Mouse (Mus musculus) frontal cortex, postnatal 36 days (tissue): ENCODE measurements around the gene Rpl28.

Experiments used
- DNase-seq, 2 experiments: peaks; one replicate each; pipeline ENCODE4 v3.0.0; 2022; ENCODE audit warnings: low spot score in 2 of 2

Gene Rpl28

DNA sequence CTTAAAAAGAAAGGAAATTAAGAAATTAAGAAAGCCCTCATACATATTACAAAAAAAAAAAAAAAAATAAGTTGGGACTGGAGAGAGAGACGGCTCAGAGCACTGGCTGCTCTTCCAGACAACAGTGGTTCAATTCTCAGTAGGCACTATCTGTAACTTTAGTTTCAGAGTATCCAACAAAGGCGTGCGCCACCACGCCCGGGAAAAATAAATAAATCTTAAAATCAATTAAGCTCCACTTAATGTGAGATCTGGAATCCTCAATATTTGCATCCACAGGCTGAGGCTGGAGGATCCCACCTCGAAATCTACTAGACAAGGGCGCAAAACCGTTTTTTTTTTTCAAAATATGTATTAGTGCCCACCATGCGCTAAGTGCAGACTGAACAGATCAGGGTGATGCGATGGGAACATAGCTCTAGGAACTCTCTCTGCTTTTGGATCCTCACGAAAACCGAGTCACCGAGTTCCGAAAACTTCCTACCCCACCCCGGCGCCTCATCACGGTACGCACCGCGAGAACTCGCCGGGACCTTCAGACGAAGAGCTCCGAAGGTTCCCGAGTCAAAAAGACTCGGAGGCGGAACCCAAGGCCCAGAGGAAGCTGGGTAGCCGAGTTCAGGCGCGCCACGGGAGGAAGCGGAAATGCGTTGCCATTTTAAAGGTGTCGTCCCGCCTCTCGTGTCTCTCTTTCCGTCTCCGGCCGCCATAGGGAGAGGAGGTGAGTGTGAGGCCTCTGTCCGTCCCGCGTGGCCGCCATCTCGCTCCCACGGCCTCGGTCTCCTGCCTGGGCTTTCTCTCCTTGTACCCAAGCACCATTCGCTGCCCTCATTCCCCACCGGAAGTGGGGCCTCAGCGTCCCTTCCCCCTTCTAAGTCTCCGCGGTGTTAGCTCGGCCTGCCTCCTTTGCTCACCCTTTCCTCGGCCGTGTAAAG lies at the start of gene Rpl28:
Rpl28 (plus strand) TSS at position 597 of the 935 bp plus-strand sequence.
- peak; percentile 95 to 96 for DNase-seq

GRCm38 (mm10) chr7:4743354-4743753 lies 49.3 kb upstream of the Rpl28 start:
- no peak for DNase-seq

DNA sequence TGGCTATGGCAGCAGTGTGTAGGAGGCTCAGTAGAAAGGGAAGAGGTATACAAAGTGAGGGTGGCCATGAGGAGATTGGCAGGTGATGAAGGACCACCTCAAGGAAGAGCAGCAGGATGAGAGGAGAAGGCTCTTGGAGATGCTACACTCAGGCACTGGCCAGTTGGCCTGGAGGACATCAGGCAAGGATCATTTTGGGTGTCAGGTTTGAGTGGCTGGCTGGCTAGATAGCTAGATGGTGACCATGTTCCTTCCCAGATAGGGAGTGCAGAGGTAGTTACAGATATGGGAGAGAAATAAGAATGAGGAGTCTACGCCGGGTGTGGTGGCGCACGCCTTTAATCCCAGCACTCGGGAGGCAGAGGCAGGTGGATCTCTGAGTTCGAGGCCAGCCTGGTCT lies 47.8 kb upstream of the Rpl28 start:
- no peak for DNase-seq

DNA sequence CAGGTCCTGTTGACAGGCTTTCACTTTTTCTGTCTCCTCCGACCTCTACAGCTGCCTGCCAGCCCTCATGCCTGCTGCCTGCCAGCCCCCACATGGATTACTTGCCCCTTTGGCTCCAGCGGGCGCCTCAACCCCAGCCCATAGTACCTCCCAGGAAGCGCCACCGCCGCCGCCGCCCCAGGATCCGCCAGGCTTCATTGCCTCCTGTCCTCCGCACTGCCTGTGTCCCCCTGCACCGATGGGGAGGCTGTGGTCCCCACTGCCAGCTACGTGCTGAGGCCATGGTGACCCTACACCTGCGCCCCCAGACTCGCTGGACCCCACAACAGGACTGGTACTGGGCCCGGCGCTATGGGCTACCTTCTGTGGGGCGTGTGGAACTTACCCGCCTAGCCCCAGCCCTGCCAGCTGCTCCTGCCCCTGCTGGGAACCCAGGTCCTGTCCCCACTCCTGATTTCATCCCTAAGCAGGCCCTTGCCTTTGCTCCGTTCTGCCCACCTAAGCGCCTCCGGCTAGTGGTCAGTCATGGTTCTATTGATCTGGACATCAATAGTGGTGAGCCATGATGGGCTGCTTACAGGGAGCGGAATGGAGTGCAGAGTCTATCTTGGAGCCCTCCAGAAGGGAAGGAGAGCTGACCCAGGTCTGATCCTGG lies 46.2 kb upstream of the Rpl28 start:
- no peak for DNase-seq

DNA sequence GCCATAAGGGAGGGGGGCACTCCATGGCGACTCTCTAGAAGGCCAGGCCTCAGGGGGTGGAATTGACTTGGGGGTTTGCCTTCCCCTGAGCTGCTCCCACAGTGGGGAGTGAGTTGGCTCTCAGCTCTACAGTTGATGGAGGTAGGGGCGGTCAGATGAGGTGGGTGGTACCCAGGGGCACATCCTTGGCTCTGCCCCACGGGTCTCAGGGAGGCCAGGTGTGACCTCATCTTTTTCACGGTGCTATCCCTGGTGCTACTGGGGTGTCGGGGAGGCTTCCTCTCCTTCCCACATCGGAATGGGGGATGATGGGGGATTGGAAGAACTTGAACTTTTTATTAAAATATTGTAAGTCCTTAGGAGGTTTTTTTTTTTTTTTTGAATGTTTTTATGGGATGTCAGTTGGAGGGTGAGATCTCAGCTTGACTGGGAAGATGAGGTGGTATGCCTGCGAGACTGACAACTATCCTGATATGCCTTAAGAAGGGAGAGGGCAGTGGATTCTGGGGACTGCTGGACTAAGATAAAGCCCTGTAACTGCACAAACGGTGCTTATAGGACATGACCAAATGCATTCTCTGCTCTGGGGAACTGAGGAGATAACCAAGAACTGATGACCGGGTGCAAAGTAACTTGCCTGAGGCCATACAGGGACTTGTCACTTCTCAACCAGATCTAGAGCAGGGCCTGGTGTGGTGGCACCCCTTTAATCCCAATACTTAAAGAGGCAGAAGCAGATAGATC lies 45.3 kb upstream of the Rpl28 start:
- no peak for DNase-seq

DNA sequence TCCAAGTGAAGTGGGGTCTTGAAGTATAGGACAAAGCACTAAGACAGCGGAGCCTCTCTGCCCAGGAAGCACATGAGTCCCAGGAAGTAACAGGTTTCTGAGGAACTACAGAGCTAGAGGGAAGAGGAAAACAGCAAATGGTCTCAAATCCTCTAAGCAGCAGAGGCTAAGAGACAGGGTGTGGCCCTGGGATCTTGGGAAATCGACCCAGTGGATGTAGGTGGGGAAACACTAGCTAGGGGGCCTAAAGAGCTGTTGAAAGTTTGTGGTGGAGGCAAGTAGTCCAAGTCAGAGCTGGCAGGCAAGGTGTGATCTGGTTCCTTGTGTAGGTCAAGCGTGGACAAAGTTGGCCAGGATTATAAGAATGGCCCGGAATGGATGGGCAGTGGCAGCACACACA lies 44.4 kb upstream of the Rpl28 start:
- DNase-seq, result no peak

DNA sequence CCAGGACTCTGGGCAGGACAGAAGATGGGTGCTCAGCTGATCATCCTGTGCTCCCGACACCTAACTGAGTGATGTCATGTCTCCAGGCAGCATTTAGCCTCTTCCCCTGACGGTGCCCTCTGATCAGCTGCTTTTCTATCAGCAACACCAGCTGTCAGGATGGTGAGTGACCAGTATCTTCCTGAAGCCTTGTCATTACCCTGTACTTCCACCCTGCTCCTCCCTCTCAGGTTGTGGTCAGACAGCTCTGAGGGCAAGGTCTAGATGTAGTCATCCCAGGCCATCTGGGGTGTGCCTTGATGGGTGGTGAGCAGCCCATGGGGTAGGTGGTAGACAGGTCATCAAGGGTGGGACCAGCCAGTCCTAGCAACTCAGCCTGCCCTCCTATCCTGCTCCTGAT lies 43.5 kb upstream of the Rpl28 start:
- no peak for DNase-seq

GRCm38 (mm10) chr7:4751971-4752820 lies 40.5 kb upstream of the Rpl28 start:
- no peak for DNase-seq

GRCm38 (mm10) chr7:4752821-4753570 lies 39.7 kb upstream of the Rpl28 start, which contains the start of gene Cox6b2:
Gene Cox6b2, minus strand, starts transcription at chr7:4753094.
- peak in 1 of 2 experiments; percentile 36 for DNase-seq

DNA sequence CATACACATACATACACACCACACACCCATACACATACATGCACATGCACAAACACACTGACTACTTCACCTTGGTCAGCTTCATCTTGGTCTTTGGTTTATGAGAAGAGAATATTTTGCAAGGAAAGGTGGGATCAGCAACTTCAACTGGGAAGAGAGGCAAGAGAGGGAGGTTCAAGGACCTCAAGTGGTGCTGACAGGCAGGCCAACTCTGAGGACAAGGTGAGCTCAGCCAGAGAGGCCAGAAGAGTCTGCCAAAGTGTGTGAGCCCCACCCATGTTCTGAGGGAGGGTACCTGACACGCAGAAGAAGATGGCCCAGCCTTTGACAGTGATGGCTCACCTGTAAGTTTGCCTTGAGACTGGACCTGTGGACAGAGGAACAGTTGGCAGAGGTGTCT lies 33.0 kb upstream of the Rpl28 start:
- no peak for DNase-seq

GRCm38 (mm10) chr7:4764946-4765710 lies 27.5 kb upstream of the Rpl28 start:
- DNase-seq, result no peak

GRCm38 (mm10) chr7:4771202-4771601 lies 21.5 kb upstream of the Rpl28 start, which contains the start of gene Fam71e2:
Gene Fam71e2, minus strand, starts transcription at chr7:4771302.
- no peak for DNase-seq

DNA sequence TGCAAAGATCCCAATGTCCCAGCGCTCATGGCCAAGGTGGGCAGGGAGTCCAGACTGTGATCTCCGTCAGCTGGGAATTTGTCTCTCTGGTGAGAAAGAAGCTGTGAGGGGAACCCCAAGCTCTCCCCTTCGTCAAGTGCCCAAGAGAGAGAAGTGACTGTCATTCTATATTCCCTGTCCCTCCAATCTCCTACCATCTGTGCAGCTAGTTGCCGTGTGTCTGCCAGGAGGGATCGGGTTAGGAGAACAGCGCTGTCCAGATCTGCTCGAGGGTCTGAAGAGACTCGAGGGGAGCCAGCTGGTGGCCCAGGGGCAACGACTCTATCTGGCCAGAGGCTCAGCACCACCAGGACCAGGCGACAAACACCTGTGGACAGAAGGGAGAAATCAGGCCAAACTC lies 16.5 kb upstream of the Rpl28 start:
- DNase-seq, result no peak

DNA sequence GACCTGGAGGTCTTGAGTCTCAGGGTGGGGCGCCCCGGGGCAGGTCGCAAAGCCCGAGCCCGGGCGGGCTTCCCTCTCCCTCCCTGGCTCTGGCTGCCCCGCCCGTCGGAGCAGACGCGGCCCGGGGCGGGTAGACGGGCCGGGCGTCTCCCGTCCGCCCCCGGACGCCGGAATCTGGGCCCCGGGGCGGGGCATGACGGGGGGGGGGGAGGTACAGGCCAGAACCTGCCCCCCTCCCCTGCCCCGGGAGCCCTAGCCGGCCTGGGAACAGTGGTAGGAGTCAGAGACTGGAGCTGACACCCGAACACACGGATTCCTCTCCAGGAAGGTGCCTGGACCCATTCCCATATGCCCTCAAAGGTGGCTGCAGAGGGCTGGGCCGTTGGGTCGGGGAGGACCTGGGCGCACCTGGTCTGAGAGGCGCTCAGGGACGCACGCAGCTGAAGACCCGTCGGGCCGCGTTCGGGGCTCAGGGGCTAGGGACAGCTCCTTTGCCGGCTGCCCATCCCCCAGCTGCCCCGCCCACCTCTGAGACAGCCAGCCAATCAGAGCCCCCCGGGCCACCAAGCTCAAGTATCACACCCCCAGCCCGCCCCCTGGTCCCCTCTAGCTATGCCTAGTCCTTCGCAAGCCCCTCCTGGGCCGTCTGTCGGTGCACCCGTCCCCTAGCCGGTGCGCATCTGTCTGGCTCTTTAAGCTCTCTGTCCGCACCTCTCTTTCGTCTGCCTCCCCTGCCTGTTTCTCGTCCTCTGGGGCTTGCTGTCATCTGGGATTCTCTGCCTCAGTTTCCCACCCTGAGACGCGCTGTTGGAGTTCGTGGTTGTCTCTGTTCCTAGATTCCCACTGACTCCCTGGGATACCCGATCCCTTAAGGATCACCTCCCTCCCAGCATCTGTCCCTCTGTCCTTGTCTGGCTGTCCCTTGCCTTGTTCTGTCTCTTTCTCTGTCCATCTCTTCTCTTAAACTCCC lies 15.5 kb upstream of the Rpl28 start:
- DNase-seq, result no peak

GRCm38 (mm10) chr7:4777851-4778637 lies 14.6 kb upstream of the Rpl28 start:
- DNase-seq, result no peak

GRCm38 (mm10) chr7:4779921-4780320 lies 12.8 kb upstream of the Rpl28 start:
- DNase-seq, result no peak

GRCm38 (mm10) chr7:4782130-4782529 lies 10.5 kb upstream of the Rpl28 start:
- DNase-seq, result no peak

GRCm38 (mm10) chr7:4782759-4783158 lies 9.9 kb upstream of the Rpl28 start, which contains the start of the genes Il11 and Tmem190:
Gene Il11, minus strand, starts transcription at chr7:4782859.
Gene Tmem190, plus strand, starts transcription at chr7:4782937.
- DNase-seq, result no peak
